Mouse (Mus musculus): ENCODE data around the gene Btbd17. TPM values are rescaled to one million over a fixed set of nuclear protein-coding genes. Genes with fewer than 3 reads are reported as not detected.

Gene Btbd17
- polyA plus RNA-seq (2015; fragmentation: Nextera tagmentation; extraction: Ambion mirVana): 37.4 and 38.0 TPM in 2 replicates

DNA sequence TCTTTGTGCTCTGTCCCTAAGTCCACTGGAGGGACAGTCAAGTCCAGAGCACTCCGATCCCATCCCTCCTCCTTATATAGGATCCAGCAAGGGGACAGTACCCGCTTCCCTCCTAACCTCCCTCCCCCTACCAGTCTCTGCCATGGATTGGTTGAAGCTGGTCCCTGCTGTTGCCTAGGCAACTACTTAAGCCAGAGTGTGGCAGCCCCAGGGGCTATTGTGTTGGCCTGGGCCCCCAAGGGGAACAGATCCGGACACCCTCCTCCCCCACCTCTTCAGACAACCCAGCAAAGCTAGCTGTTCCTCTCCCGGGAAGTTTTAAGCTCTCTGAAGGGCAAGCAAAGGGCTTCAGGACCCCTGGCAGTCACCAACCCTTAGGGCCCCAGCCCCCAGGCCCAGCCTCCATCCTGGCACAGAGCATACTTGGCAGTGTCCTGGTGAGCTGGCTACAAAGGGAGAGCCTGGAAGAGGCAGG is at the start of gene Btbd17:
Gene Btbd17, minus strand, starts transcription at position 98 of the 475 bp plus-strand sequence.

DNA sequence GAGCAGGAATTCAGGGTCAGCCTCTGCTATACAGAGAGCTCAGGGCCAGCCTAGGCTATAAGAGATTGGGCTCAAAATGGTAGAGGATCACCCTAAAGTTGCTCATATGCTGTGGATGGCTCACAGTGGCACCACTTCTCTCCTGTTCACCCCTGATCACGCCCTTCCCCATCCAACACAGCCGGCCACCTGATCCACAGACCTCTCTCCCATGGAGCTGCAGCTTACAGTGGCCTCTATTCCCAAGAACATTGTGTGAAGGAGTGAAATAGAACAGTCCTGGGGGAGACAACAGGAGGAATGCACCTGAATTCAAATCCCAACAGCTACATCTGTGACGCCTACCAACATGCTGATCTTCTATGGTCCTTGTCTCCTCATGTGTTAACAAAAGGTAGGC is 2.9 kb upstream of the Btbd17 start, which contains the start of gene Gpr142:
Gene Gpr142, plus strand, starts transcription at position 301 of the 400 bp plus-strand sequence.

DNA sequence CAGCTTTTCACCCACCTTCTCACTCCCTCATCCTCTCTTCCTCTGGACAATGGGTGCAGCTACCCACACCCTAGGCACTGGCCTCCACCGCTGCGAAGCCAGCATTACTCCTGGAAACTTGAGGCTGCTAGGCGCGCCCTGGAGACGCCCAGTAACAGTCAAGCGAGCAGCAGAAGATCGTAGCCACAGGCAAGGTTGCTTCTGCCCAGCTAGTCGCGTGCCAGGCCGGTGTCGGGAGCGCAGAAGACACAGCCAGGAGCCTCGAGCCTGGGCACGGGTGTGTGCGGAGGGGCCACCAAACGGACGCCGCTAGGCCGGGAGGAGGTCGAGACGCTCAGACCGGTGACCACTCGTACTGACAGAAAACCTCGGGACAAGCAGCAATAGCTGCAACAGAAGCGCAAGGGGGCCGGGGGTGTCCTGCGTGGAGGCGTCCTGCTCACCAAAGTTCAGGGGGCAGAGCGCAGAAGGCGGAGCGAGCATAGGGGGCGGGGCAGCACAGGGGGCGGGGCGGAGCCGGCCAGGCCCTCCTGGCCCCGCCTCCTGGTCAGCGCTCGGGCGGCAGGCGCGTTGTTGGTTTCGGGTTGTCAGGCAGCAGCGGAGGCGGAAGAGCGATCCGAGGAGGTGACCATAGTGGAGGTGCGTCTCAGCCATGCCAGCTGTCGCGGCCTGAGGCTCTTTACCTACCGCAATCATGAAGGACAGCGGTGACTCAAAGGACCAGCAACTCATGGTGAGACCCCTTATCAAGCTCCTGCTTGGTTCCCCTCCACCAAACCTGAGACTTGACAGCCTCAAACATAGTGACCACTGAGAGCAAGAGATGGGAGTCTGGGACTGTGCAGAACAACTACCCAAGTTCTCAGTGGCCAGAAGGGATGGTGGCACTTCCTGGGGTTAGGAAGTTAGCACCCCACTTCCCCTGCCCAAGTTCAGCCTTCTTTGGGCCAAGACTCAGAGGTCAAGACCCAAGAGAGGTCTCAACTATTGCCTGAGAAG is 30.6 kb downstream of the Btbd17 start, which contains the start of gene Kif19a:
Gene Kif19a, plus strand, starts transcription at position 569 of the 999 bp plus-strand sequence.

Other genes with a start within 250 kb of the Btbd17 start
- gene Rpl38, start 127.4 kb downstream of the Btbd17 start, polyA plus RNA-seq (2015; fragmentation: Nextera tagmentation; extraction: Ambion mirVana): 870 and 974 TPM in 2 replicates
- 37.3 and 38.7 TPM in 2 replicates for gene Ttyh2, start 120.5 kb downstream of the Btbd17 start, polyA plus RNA-seq (2015; fragmentation: Nextera tagmentation; extraction: Ambion mirVana)
- 2.7 and 2.8 TPM in 2 replicates for gene Dnaic2, start 68.5 kb downstream of the Btbd17 start, polyA plus RNA-seq (2015; fragmentation: Nextera tagmentation; extraction: Ambion mirVana)
- 2.7 and 3.0 TPM in 2 replicates for gene Kif19a, start 30.6 kb downstream of the Btbd17 start, polyA plus RNA-seq (2015; fragmentation: Nextera tagmentation; extraction: Ambion mirVana)
- not detected in 2 replicates for gene Gpr142, start 3.0 kb upstream of the Btbd17 start, polyA plus RNA-seq (2015; fragmentation: Nextera tagmentation; extraction: Ambion mirVana)
- 5.5 TPM in 2 replicates for gene Gprc5c, start 55.2 kb upstream of the Btbd17 start, polyA plus RNA-seq (2015; fragmentation: Nextera tagmentation; extraction: Ambion mirVana)
- gene Cd300a, start 94.1 kb upstream of the Btbd17 start, polyA plus RNA-seq (2015; fragmentation: Nextera tagmentation; extraction: Ambion mirVana): 1.2 and 1.4 TPM in 2 replicates
- 0.17 TPM in 2 replicates for gene Cd300lb, start 138.4 kb upstream of the Btbd17 start, polyA plus RNA-seq (2015; fragmentation: Nextera tagmentation; extraction: Ambion mirVana)
- not detected in 2 replicates for gene Cd300c, start 173.2 kb upstream of the Btbd17 start, polyA plus RNA-seq (2015; fragmentation: Nextera tagmentation; extraction: Ambion mirVana)
- 0.25 and 0.28 TPM in 2 replicates for gene Cd300ld, start 194.0 kb upstream of the Btbd17 start, polyA plus RNA-seq (2015; fragmentation: Nextera tagmentation; extraction: Ambion mirVana)
- gene Cd300c2, start 205.9 kb upstream of the Btbd17 start, polyA plus RNA-seq (2015; fragmentation: Nextera tagmentation; extraction: Ambion mirVana): 2.8 and 3.6 TPM in 2 replicates
- not detected in 2 replicates for gene Cd300ld2, start 220.2 kb upstream of the Btbd17 start, polyA plus RNA-seq (2015; fragmentation: Nextera tagmentation; extraction: Ambion mirVana)
- not detected in 2 replicates for gene Cd300ld4, start 231.1 kb upstream of the Btbd17 start, polyA plus RNA-seq (2015; fragmentation: Nextera tagmentation; extraction: Ambion mirVana)
- not detected in 2 replicates for gene Cd300ld5, start 241.8 kb upstream of the Btbd17 start, polyA plus RNA-seq (2015; fragmentation: Nextera tagmentation; extraction: Ambion mirVana)

All from neural tube, postnatal 0 days (tissue).